Mouse (Mus musculus) embryonic fibroblast, embryonic 13.5 days (primary cell): Measurements from ENCODE around the gene Nos2.

Experiments used
- CTCF ChIP-seq: IDR thresholded peaks from 2 replicates; pipeline ENCODE4 v1.5.1; 2011; ENCODE audit warnings: mild to moderate bottlenecking, control low read depth, low read length, moderate library complexity, borderline replicate concordance; ENCODE audit not compliant: insufficient read depth
- POLR2A ChIP-seq: IDR thresholded peaks from 2 replicates; pipeline ENCODE4 v1.6.1; 2011; ENCODE audit warnings: low read depth, mild to moderate bottlenecking, control low read depth, low read length, moderate library complexity

- no peak for TF ChIP-seq POLR2A
- no peak for TF ChIP-seq CTCF
Observed at GRCm38 (mm10) chr11:78935178-78935577, 14.6 kb downstream of the Nos2 start.
